Mouse (Mus musculus) ES-E14 (cell line): ENCODE data around the gene Parm1. TPM values are rescaled to one million over a fixed set of nuclear protein-coding genes. Genes with fewer than 3 reads are reported as not detected.

Experiments used
- DNase-seq: peaks from one replicate; pipeline ENCODE4 v3.0.0-alpha.2; 2013; ENCODE audit warnings: low read depth, low spot score
- H3K27ac ChIP-seq: 2 replicates; pipeline ENCODE4 v1.5.1; 2012; ENCODE audit warnings: low read depth, mild to moderate bottlenecking, low read length, moderate library complexity, mixed read lengths; ENCODE audit not compliant: poor library complexity, insufficient read depth, severe bottlenecking
- H3K36me3 ChIP-seq: 2 replicates; pipeline ENCODE4 v1.6.1; 2012; ENCODE audit warnings: mild to moderate bottlenecking, low read length, moderate library complexity, mixed read lengths; ENCODE audit not compliant: control insufficient read depth, poor library complexity, insufficient read depth, severe bottlenecking
- H3K4me1 ChIP-seq, 2 experiments: fragments of 150-350 bp in 1 of 2; sonication (generic) in 1 of 2; 2 replicates each; pipeline ENCODE4 v1.6.1; 2012; ENCODE audit warnings: low read length in 2 of 2, mild to moderate bottlenecking in 1 of 2, mixed read lengths in 1 of 2; ENCODE audit not compliant: control insufficient read depth in 2 of 2, insufficient read depth in 2 of 2, poor library complexity in 1 of 2
- H3K4me3 ChIP-seq, 2 experiments: fragments of 150-350 bp in 1 of 2; sonication (generic) in 1 of 2; 2 replicates each; pipeline ENCODE4 v1.5.1; 2012; ENCODE audit warnings: low read length in 2 of 2, low read depth in 1 of 2, mild to moderate bottlenecking in 1 of 2, mixed read lengths in 1 of 2; ENCODE audit not compliant: insufficient read depth in 1 of 2, poor library complexity in 1 of 2, severe bottlenecking in 1 of 2
- H3K9ac ChIP-seq: 2 replicates; pipeline ENCODE4 v1.6.1; 2012; ENCODE audit warnings: low read depth, mild to moderate bottlenecking, low read length, mixed read lengths; ENCODE audit not compliant: poor library complexity, insufficient read depth, severe bottlenecking
- H3K9me3 ChIP-seq: fragments of 150-350 bp; sonication (generic); 2 replicates; pipeline ENCODE4 v1.6.1; 2012; ENCODE audit warnings: low read depth, mild to moderate bottlenecking, low read length; ENCODE audit not compliant: control insufficient read depth, insufficient read depth
- CHD2 ChIP-seq: IDR thresholded peaks from 2 replicates; pipeline ENCODE4 v1.6.1; 2014; ENCODE audit warnings: mild to moderate bottlenecking, low read depth, low read length, inconsistent platforms
- HCFC1 ChIP-seq: IDR thresholded peaks from 2 replicates; pipeline ENCODE4 v1.6.1; 2012; ENCODE audit warnings: low read length, inconsistent platforms, borderline replicate concordance; ENCODE audit not compliant: insufficient read depth
- MAFK ChIP-seq: IDR thresholded peaks from 2 replicates; pipeline ENCODE4 v1.6.1; 2014; ENCODE audit warnings: mild to moderate bottlenecking, low read depth, low read length, inconsistent platforms; ENCODE audit not compliant: insufficient read depth
- ZC3H11A ChIP-seq: IDR thresholded peaks from 2 replicates; pipeline ENCODE4 v1.6.1; 2012; ENCODE audit warnings: low read depth, mild to moderate bottlenecking, inconsistent platforms, low read length, borderline replicate concordance
- ZNF384 ChIP-seq: IDR thresholded peaks from 2 replicates; pipeline ENCODE4 v1.6.1; 2012; ENCODE audit warnings: low read depth, low read length, inconsistent platforms
- in situ Hi-C, 2 experiments: fragments of 600-800 bp; cut with MboI; formaldehyde crosslinking; loops; one replicate each; pipeline ENCODE4 v1.15.1; 2025; ENCODE audit warnings: low sequenced_read_pairs in 2 of 2, inconsistent platforms in 1 of 2; ENCODE audit not compliant: unreplicated experiment in 2 of 2
- total RNA-seq: library from RNA; depleted of rRNA; stranded (reverse); fragments of 300-350 nt; gene quantifications from 2 replicates; pipeline ENCODE4 v1.2.3, GENCODE M21; 2012

The Parm1 gene
- total RNA-seq, 1 experiment = 7.3 TPM

DNA sequence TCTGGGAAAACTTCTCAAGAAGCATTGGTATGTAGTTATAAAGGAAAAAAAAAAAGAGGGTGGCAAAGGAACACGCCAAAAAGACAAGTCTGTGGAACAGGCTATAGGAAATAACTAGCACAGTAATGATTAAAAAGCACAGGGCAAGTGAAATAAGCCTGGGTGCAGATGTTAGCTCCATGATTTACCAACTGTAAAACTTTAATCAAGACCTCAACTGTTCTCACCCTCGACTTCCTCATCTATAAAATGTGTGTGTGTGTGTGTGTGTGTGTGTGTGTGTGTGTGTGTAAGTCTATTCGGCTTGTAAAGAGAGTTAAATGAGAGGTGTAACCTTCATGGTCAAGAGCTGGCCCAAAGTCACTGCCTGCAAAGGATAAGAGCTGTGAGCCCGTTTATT, 91.6 kb downstream of the Parm1 start:
- no peak for DNase-seq
- Histone ChIP-seq H3K9ac (no peak overlapping the region), H3K4me3 (no peak overlapping the region), H3K4me1 (no peaks in the 10 kb centered on the region), H3K36me3 (no peaks in the 10 kb centered on the region), H3K9me3 (no peaks in the 10 kb centered on the region), H3K27ac (no peak overlapping the region)
- no peak for TF ChIP-seq MAFK
- TF ChIP-seq CHD2 = no peak
- no peak for TF ChIP-seq HCFC1
- no peak for TF ChIP-seq ZC3H11A
- no peak for TF ChIP-seq ZNF384
- in situ Hi-C loops = no loop called here

DNA sequence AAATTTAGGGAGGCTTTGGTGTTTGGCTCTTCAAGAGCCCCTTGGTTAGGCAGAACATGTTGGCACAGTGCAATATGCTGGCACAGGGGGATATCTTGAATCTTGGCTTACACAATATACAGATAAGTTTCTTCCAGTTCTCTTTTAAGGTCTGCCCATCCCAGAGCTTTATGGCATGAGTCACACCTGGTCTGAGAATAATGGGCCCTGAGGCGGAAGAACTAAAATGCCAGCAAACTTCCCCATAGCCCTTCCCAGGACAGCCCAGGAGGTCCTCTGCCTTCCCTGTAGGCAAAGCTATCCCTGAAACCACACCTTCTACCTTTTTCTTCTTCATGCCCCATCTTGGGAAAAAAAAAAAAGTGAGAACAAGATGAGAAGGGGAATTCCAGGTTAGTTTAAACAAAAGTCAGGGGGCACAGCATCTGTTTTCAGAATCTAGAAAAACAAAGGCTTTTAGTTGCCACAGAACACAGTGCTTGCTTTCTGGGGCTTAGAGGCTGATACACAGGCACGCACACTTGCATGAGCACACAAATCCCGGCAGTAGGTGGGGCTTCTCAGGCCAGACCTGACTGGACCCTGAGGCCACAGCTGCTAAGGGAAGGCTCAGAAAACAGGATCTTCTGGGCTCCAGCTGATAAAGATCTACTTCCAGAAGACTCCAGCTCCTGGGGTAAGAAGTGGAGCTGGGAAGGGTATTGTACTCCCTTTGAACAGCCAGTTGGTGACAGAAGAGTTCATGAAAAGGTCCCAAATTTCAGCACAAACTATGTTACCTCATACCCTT, 92.3 kb downstream of the Parm1 start:
- in situ Hi-C loops = no loop called here
- no peak for DNase-seq
- no peak for TF ChIP-seq MAFK
- TF ChIP-seq ZC3H11A = no peak
- no peak for TF ChIP-seq HCFC1
- no peak for TF ChIP-seq ZNF384
- no peak for TF ChIP-seq CHD2
- Histone ChIP-seq H3K9me3 (no peaks in the 10 kb centered on the region), H3K9ac (no peak overlapping the region), H3K4me3 (no peak overlapping the region), H3K4me1 (no peaks in the 10 kb centered on the region), H3K27ac (no peak overlapping the region), H3K36me3 (no peaks in the 10 kb centered on the region)

DNA sequence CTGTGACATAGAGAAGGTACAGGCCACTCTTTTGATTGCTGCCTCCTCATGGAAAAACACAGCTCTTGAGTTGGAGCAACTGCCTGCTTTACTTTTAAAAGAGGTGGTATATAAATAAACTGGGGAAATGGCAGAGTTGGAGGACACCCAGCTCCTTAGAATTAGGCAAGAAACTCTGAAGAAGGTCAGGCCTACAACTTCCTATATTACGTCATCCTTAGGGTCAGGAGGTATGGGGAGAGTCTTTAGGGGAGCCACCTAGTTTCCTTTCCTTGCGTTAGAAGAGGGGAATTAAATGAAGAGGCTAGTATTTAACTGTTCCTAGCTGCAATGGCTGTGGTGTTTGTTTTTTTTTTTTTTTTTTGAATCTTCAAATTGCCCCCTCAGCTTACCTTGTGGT, 93.1 kb downstream of the Parm1 start:
- no peak for DNase-seq
- in situ Hi-C loops = no loop called here
- Histone ChIP-seq H3K9ac (no peak overlapping the region), H3K4me1 (no peaks in the 10 kb centered on the region), H3K4me3 (no peak overlapping the region), H3K36me3 (no peaks in the 10 kb centered on the region), H3K27ac (no peak overlapping the region), H3K9me3 (no peaks in the 10 kb centered on the region)
- TF ChIP-seq HCFC1 (no peak), ZNF384 (no peak), CHD2 (no peak), ZC3H11A (no peak), MAFK (no peak)

DNA sequence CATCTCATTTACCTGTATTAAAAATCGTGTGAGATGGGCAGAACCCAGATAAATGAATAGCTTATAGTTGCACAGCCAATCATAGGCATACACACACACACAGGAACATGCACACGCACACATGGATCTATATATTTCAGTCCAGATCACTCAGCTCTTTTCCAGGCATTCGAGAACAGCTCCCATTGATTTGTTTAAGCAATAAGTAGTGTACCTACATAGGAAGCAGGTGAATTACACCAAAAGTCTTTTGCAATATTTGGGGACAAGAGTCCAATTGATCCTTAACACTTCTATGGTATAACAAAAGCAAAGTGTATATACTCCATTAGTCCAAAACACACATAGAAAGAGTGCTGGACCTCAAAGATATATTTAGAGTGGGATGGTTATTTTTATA, 94.2 kb downstream of the Parm1 start:
- in situ Hi-C loops = no loop called here
- H3K4me3 ChIP-seq = no peak overlapping the region
- H3K4me1 ChIP-seq = no peaks in the 10 kb centered on the region
- DNase-seq = no peak
- no peaks in the 10 kb centered on the region for H3K36me3 ChIP-seq
- TF ChIP-seq HCFC1 (no peak), ZNF384 (no peak), MAFK (no peak), CHD2 (no peak)
- H3K9ac ChIP-seq = no peak overlapping the region
- H3K9me3 ChIP-seq = no peaks in the 10 kb centered on the region
- no peak overlapping the region for H3K27ac ChIP-seq

DNA sequence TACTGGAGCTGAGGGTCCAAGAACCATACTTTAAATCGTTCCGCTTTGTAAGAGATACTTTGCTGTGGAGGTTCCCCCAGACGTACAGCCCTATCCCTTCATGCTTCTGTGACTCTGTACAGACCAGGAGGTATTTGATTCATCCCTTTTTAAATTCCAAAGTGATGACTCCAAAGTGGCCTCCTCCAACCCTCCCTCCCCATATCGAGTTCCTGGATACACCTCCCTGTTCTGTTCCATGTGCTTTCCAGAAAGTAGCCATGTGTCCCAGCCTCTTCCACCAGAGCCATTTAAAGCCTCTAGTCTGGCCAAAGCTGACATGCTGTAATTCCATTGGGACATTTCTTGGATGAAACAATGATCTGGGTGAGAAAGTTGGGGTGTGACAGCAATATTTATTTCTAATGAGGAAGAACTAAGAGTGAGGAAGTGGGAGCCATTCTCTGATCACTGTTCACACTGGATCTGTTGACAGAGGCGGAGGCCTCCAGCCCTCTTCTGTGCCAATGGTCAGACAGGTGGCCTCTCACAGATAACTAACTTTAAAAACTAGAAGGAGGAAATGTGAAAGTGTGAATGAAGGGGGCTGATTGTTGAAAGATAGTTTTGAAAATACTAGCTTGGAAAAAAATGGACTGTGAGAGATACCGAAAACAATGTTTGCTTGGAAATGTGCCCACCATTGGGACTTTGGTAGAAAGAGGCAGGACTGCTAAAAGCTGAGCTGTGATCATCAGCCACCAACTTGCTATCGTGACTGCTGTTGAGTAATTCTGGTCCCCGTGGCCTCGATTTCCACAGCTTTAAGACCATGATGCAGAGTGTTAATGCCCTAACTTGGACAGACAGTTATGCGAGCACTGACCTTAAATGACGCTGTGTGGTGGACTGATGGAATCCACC, 100.2 kb downstream of the Parm1 start:
- in situ Hi-C loops = no loop called here
- no peaks in the 10 kb centered on the region for H3K9me3 ChIP-seq
- no peak overlapping the region for H3K27ac ChIP-seq
- no peak overlapping the region for H3K4me3 ChIP-seq
- no peak overlapping the region for H3K9ac ChIP-seq
- no peaks in the 10 kb centered on the region for H3K36me3 ChIP-seq
- DNase-seq = no peak
- TF ChIP-seq MAFK (no peak), CHD2 (no peak), ZC3H11A (no peak), HCFC1 (no peak), ZNF384 (no peak)
- H3K4me1 ChIP-seq = no peaks in the 10 kb centered on the region
